Mouse (Mus musculus): ENCODE measurements at regions not wholly inside any gene's neighbourhood (a gene's known extent, or its start where the extent isn't known, plus 50 kb on each side); places are given as distances from the start of the nearest gene placed in this dataset.

DNA sequence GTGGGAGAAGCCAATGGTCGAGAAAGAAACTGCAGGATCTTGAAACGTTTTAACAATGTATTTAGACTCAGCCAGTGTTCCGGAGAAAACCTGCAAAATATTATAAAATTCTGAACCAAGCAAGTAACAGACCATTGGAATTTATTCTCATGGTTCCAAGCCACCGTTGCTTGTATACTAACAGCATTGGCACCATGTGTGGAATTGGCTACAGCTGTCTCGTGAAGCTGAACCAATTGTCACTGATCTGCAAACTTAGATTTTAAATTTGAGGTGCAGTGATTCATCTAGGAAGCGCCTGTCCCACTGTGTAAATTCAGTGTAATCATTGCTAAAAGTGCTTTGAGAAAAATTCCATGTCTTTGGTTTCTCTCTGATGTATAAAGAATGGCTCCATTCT, 137.8 kb upstream of the Ube2e3 start:
- Histone ChIP-seq H3K27ac (no peak overlapping the region), H3K4me1 (replicated peaks; ENCODE audit: control insufficient read depth, insufficient read depth, low read length) (no peaks in the 10 kb centered on the region), H3K4me2 (replicated peaks) (no peak overlapping the region), H3K4me3 (replicated peaks; ENCODE audit: low read length) (no peak overlapping the region), H3K9me3 (ENCODE audit: control insufficient read depth, low read length) (no peaks in the 10 kb centered on the region), H3K27me3 (ENCODE audit: control insufficient read depth, insufficient read depth, low read length) (no peaks in the 10 kb centered on the region), H3K9ac (no peak overlapping the region), H3K36me3 (replicated peaks; ENCODE audit: control insufficient read depth, insufficient read depth) (no peaks in the 10 kb centered on the region)
- ATAC-seq (ENCODE audit: low FRiP score) (no peak), DNase-seq (ENCODE audit: low spot score) (no peak)
- WGBS = 89% methylated on average over 6 of the region's 6 CpGs

- DNase-seq (ENCODE audit: low spot score) = no peak
- H3K4me1 ChIP-seq (replicated peaks; ENCODE audit: control insufficient read depth, insufficient read depth, low read length) = no peaks in the 10 kb centered on the region
- no peaks in the 10 kb centered on the region for H3K9me3 ChIP-seq (ENCODE audit: control insufficient read depth, low read length)
- no peak overlapping the region for H3K4me3 ChIP-seq (replicated peaks; ENCODE audit: low read length)
- H3K27ac ChIP-seq = no peak overlapping the region
- H3K4me2 ChIP-seq (replicated peaks) = no peak overlapping the region
- H3K36me3 ChIP-seq (replicated peaks; ENCODE audit: control insufficient read depth, insufficient read depth) = no peaks in the 10 kb centered on the region
- no peaks in the 10 kb centered on the region for H3K27me3 ChIP-seq (ENCODE audit: control insufficient read depth, insufficient read depth, low read length)
- no peak overlapping the region for H3K9ac ChIP-seq
- ATAC-seq (ENCODE audit: low FRiP score) = no peak
- WGBS = 95% methylated on average over 7 of the region's 7 CpGs
Measured at GRCm38 (mm10) chr2:78726060-78726459, 141.9 kb upstream of the Ube2e3 start.

DNA sequence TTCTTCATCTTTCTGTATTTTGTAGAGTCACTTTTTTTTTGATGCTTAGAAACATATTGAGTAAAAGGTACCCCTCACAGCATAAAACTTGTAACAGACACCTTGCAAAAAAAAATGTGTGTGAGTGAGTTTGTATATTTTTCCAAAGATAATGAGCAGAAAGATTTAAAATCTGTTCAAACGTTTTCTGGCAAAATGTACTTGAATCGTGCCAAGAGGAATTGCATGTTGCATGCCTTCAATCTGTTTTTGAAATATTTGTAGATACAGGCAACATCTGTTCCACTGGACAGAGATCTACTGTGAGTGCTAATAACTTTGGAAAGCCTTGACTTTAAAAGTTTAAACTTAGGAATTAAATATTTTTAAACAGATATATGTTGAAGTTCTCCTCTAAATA, 143.5 kb upstream of the Ube2e3 start:
- H3K4me2 ChIP-seq (replicated peaks) = no peak overlapping the region
- H3K27ac ChIP-seq = no peak overlapping the region
- ATAC-seq (ENCODE audit: low FRiP score) (no peak), DNase-seq (ENCODE audit: low spot score) (no peak)
- no peak overlapping the region for H3K9ac ChIP-seq
- H3K4me3 ChIP-seq (replicated peaks; ENCODE audit: low read length) = no peak overlapping the region
- no peaks in the 10 kb centered on the region for H3K27me3 ChIP-seq (ENCODE audit: control insufficient read depth, insufficient read depth, low read length)
- no peaks in the 10 kb centered on the region for H3K9me3 ChIP-seq (ENCODE audit: control insufficient read depth, low read length)
- no peaks in the 10 kb centered on the region for H3K36me3 ChIP-seq (replicated peaks; ENCODE audit: control insufficient read depth, insufficient read depth)
- H3K4me1 ChIP-seq (replicated peaks; ENCODE audit: control insufficient read depth, insufficient read depth, low read length) = no peaks in the 10 kb centered on the region
- WGBS = 76% methylated on average over 2 of the region's 2 CpGs

DNA sequence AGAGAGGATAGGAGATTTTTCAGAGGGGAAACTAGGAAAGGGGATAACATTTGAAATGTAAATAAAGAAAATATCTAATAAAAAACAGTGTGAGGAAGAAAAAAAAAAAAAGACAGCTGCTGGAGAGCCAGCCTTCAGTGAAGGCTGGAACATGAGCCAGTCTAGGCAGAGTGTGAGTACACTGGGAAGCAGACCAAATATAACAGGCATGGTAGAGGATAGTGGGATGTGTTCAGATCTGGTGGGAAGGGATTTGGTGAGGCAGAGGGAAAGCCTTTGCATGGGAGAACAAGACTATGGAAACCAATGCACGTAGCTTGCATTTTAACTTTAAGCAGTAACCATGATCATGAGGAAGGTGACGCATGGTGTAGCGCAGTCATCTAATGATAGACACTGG, 144.5 kb upstream of the Ube2e3 start:
- Histone ChIP-seq H3K9me3 (ENCODE audit: control insufficient read depth, low read length) (no peaks in the 10 kb centered on the region), H3K27me3 (ENCODE audit: control insufficient read depth, insufficient read depth, low read length) (no peaks in the 10 kb centered on the region), H3K4me1 (replicated peaks; ENCODE audit: control insufficient read depth, insufficient read depth, low read length) (no peaks in the 10 kb centered on the region), H3K4me3 (replicated peaks; ENCODE audit: low read length) (no peak overlapping the region), H3K36me3 (replicated peaks; ENCODE audit: control insufficient read depth, insufficient read depth) (no peaks in the 10 kb centered on the region), H3K9ac (no peak overlapping the region), H3K27ac (no peak overlapping the region), H3K4me2 (replicated peaks) (no peak overlapping the region)
- WGBS = 97% methylated on average over 3 of the region's 3 CpGs
- ATAC-seq (ENCODE audit: low FRiP score) (no peak), DNase-seq (ENCODE audit: low spot score) (no peak)

GRCm38 (mm10) chr2:78722739-78723138, 145.2 kb upstream of the Ube2e3 start:
- WGBS = 91% methylated on average over 6 of the region's 6 CpGs
- Histone ChIP-seq H3K27me3 (ENCODE audit: control insufficient read depth, insufficient read depth, low read length) (no peaks in the 10 kb centered on the region), H3K36me3 (replicated peaks; ENCODE audit: control insufficient read depth, insufficient read depth) (no peaks in the 10 kb centered on the region), H3K9ac (no peak overlapping the region), H3K4me1 (replicated peaks; ENCODE audit: control insufficient read depth, insufficient read depth, low read length) (no peaks in the 10 kb centered on the region), H3K9me3 (ENCODE audit: control insufficient read depth, low read length) (no peaks in the 10 kb centered on the region), H3K27ac (no peak overlapping the region), H3K4me2 (replicated peaks) (no peak overlapping the region), H3K4me3 (replicated peaks; ENCODE audit: low read length) (no peak overlapping the region)
- DNase-seq (ENCODE audit: low spot score) = no peak
- ATAC-seq (ENCODE audit: low FRiP score) = no peak

GRCm38 (mm10) chr2:78718550-78718949, 149.4 kb upstream of the Ube2e3 start:
- DNase-seq (ENCODE audit: low spot score) (no peak), ATAC-seq (ENCODE audit: low FRiP score) (no peak; the same call in 1 of the 2 replicates)
- H3K4me2 ChIP-seq (replicated peaks) = no peak overlapping the region
- H3K36me3 ChIP-seq (replicated peaks; ENCODE audit: control insufficient read depth, insufficient read depth) = no peaks in the 10 kb centered on the region
- H3K4me1 ChIP-seq (replicated peaks; ENCODE audit: control insufficient read depth, insufficient read depth, low read length) = no peaks in the 10 kb centered on the region
- whole genome bisulfite sequencing = 51% methylated on average over 1 of the region's 1 CpGs
- H3K9ac ChIP-seq = no peak overlapping the region
- no peaks in the 10 kb centered on the region for H3K27me3 ChIP-seq (ENCODE audit: control insufficient read depth, insufficient read depth, low read length)
- H3K9me3 ChIP-seq (ENCODE audit: control insufficient read depth, low read length) = no peaks in the 10 kb centered on the region
- H3K4me3 ChIP-seq (replicated peaks; ENCODE audit: low read length) = no peak overlapping the region
- H3K27ac ChIP-seq = no peak overlapping the region

DNA sequence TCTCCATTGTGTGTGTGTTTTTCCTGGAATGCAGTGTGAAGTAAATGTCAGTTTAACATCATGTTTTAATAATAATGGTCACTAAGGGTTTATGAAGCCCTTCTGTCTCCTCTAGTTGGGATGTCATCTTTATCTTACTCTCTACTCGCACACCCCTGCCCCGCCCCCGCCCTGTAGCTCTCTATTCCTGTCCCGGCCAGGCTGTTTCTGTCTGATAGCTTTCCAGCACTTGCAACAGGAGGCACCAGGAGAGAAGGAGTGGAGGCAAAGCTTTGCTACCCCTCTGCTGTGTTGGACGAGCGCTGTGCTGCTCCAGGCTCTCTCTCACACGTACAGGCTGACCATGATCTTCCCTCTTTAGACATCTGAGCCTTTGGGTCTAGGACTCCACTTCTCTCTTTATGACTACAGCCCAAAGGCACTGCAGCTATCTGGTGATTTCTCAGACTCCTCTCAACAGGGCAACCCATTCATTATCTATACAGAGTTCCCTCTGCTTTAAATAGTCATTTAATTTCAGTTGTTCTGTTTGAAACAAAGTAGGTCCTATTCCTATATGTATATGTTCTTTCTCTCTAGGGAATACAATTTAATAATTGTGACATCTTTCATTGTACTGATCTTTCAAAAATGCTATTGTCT, 151.6 kb upstream of the Ube2e3 start:
- DNase-seq (ENCODE audit: low spot score) (no peak), ATAC-seq (ENCODE audit: low FRiP score) (no peak)
- H3K27me3 ChIP-seq (ENCODE audit: control insufficient read depth, insufficient read depth, low read length) = no peaks in the 10 kb centered on the region
- H3K27ac ChIP-seq = no peak overlapping the region
- no peaks in the 10 kb centered on the region for H3K9me3 ChIP-seq (ENCODE audit: control insufficient read depth, low read length)
- 71% methylated on average over 7 of the region's 7 CpGs for WGBS
- no peak overlapping the region for H3K4me2 ChIP-seq (replicated peaks)
- H3K36me3 ChIP-seq (replicated peaks; ENCODE audit: control insufficient read depth, insufficient read depth) = no peaks in the 10 kb centered on the region
- no peak overlapping the region for H3K9ac ChIP-seq
- no peaks in the 10 kb centered on the region for H3K4me1 ChIP-seq (replicated peaks; ENCODE audit: control insufficient read depth, insufficient read depth, low read length)
- no peak overlapping the region for H3K4me3 ChIP-seq (replicated peaks; ENCODE audit: low read length)

- Histone ChIP-seq H3K4me1 (replicated peaks; ENCODE audit: control insufficient read depth, insufficient read depth, low read length) (no peaks in the 10 kb centered on the region), H3K36me3 (replicated peaks; ENCODE audit: control insufficient read depth, insufficient read depth) (no peaks in the 10 kb centered on the region), H3K27ac (no peak overlapping the region), H3K4me3 (replicated peaks; ENCODE audit: low read length) (no peak overlapping the region), H3K4me2 (replicated peaks) (no peak overlapping the region), H3K27me3 (ENCODE audit: control insufficient read depth, insufficient read depth, low read length) (no peaks in the 10 kb centered on the region), H3K9ac (no peak overlapping the region), H3K9me3 (ENCODE audit: control insufficient read depth, low read length) (no peaks in the 10 kb centered on the region)
- DNase-seq (ENCODE audit: low spot score) (no peak), ATAC-seq (ENCODE audit: low FRiP score) (no peak)
- 26% methylated on average over 6 of the region's 6 CpGs for WGBS
Measured at GRCm38 (mm10) chr2:78694851-78695250, 173.1 kb upstream of the Ube2e3 start.

DNA sequence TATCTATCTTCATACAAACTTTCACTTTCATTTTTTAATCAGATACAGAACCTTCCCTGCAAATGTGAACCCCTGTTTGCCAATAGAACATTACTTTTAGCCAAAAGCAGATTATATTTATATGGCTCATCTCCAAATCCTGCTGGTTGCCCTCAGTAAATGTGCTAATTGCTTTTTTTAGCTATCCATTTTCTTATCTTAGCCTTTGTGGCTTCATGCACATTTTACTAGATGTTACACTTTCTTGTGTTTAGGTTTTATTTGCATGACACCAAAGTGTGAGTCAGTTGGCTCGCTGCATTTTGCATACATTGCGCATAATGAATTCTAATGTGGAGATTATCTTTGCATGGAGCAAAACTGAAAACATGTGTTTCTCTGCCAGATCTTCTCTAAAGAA, 211.3 kb upstream of the Ube2e3 start:
- Histone ChIP-seq H3K9ac (no peak overlapping the region), H3K36me3 (replicated peaks; ENCODE audit: control insufficient read depth, insufficient read depth) (no peaks in the 10 kb centered on the region), H3K27me3 (ENCODE audit: control insufficient read depth, insufficient read depth, low read length) (no peaks in the 10 kb centered on the region), H3K4me2 (replicated peaks) (no peak overlapping the region), H3K4me3 (replicated peaks; ENCODE audit: low read length) (no peak overlapping the region), H3K27ac (no peak overlapping the region), H3K9me3 (ENCODE audit: control insufficient read depth, low read length) (no peaks in the 10 kb centered on the region), H3K4me1 (replicated peaks; ENCODE audit: control insufficient read depth, insufficient read depth, low read length) (no peaks in the 10 kb centered on the region)
- ATAC-seq (ENCODE audit: low FRiP score) = no peak
- 70% methylated on average over 2 of the region's 2 CpGs for WGBS
- no peak for DNase-seq (ENCODE audit: low spot score)

All from hindbrain, embryonic 14.5 days (tissue).